Mouse (Mus musculus): Measurements from ENCODE around the gene Nlrp4e. TPM values are rescaled to one million over a fixed set of nuclear protein-coding genes. Genes with fewer than 3 reads are reported as not detected.
"Not testable (repeated sequence)": the region's sequence is repeated elsewhere in the genome, so short reads cannot be mapped to it uniquely, and the experiment has no call there.

Nlrp4e gene
- polyA plus RNA-seq (2015; fragmentation: Nextera tagmentation; extraction: Ambion mirVana) = not detected in 2 replicates

DNA sequence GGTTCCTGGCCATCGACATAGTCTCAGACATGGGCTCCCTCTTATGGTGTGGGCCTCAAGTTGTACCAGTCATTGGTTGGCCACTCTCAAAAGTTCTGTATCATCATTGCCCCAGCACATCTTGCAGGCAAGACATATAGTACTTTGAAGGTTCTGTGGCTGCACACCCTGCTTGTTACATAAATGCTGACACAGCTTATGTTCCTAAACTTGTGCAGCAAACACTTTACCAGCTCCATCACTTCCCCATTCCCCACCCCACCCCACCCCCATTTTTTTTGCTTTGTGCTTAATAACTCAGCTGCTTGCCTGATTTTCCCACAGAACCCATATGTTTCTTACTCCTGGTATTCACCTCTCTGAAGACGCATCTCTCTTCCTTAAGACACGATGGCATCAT is at the start of gene Nlrp4e:
TSS of gene Nlrp4e (plus strand) at position 301 of the 400 bp plus-strand sequence.
- not testable (repeated sequence) for H3K4me3 ChIP-seq (ENCODE audit: low read depth, low read length); H3K27ac ChIP-seq (ENCODE audit: low read length); H3K9me3 ChIP-seq (replicated peaks; ENCODE audit: control insufficient read depth, low read length, poor library complexity, severe bottlenecking); H3K36me3 ChIP-seq (ENCODE audit: control insufficient read depth, insufficient read depth, low read length); H3K27me3 ChIP-seq (ENCODE audit: control insufficient read depth, insufficient read depth, low read depth, low read length); H3K4me2 ChIP-seq (ENCODE audit: low read length); ATAC-seq; H3K9ac ChIP-seq (ENCODE audit: low read depth, low read length); H3K4me1 ChIP-seq (ENCODE audit: control insufficient read depth, insufficient read depth, low read length)
- WGBS = 88% methylated on average over 3 of the region's 3 CpGs

DNA sequence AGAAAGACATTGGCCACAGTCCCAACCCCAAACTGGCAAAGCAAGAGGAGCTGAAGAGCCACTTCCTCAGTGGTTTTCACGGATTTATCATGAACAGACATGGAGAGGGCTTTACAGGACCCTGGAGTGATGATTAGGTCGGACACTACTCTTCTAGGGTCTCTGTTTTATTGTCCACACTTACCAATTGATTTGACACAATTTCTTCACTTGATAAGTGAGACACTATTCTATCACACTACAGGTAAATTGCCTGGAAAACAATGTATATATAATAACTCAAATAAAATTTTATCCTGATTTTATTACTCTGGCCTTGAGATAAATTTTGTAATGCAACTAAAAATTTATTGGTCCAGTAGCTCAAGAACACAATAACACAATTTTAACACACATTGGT is 49.4 kb upstream of the Nlrp4e start, which contains the start of gene Vmn1r166:
TSS of gene Vmn1r166 (minus strand) at position 101 of the 400 bp plus-strand sequence.
- not testable (repeated sequence) for H3K4me2 ChIP-seq (ENCODE audit: low read length); H3K9me3 ChIP-seq (replicated peaks; ENCODE audit: control insufficient read depth, low read length, poor library complexity, severe bottlenecking); H3K36me3 ChIP-seq (ENCODE audit: control insufficient read depth, insufficient read depth, low read length); ATAC-seq; H3K9ac ChIP-seq (ENCODE audit: low read depth, low read length); H3K27ac ChIP-seq (ENCODE audit: low read length); H3K4me1 ChIP-seq (ENCODE audit: control insufficient read depth, insufficient read depth, low read length); H3K27me3 ChIP-seq (ENCODE audit: control insufficient read depth, insufficient read depth, low read depth, low read length); H3K4me3 ChIP-seq (ENCODE audit: low read depth, low read length)
- whole genome bisulfite sequencing = no CpG with 5 or more reads among the region's 2 CpGs

DNA sequence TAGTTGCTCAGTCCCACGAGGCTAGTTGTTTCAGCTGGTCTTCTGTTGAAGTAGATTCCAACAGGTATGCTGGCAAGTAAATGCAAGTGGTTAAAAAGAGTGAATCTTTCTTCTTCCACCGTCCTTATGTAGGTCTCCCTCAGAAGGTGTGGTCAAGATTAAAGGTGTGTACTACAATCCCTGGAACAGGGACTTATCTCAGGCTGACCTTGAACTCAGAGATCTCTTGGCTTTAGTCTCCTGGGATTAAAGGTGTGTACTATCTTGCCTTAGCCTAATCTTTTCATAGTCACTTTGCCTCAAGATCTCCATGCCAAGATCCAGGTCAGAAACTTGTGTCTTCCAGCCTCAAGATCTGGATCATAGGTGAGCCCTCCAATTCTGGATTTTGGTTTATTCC is 22.2 kb upstream of the Nlrp4e start, which contains the start of gene Gm6902:
TSS of gene Gm6902 (minus strand) at position 101 of the 400 bp plus-strand sequence.
- H3K4me1 ChIP-seq (ENCODE audit: control insufficient read depth, insufficient read depth, low read length); ATAC-seq; H3K4me2 ChIP-seq (ENCODE audit: low read length); H3K36me3 ChIP-seq (ENCODE audit: control insufficient read depth, insufficient read depth, low read length); H3K4me3 ChIP-seq (ENCODE audit: low read depth, low read length); H3K9ac ChIP-seq (ENCODE audit: low read depth, low read length); H3K27ac ChIP-seq (ENCODE audit: low read length); H3K9me3 ChIP-seq (replicated peaks; ENCODE audit: control insufficient read depth, low read length, poor library complexity, severe bottlenecking); H3K27me3 ChIP-seq (ENCODE audit: control insufficient read depth, insufficient read depth, low read depth, low read length): not testable (repeated sequence)
- WGBS = no CpG with 5 or more reads among the region's 2 CpGs

DNA sequence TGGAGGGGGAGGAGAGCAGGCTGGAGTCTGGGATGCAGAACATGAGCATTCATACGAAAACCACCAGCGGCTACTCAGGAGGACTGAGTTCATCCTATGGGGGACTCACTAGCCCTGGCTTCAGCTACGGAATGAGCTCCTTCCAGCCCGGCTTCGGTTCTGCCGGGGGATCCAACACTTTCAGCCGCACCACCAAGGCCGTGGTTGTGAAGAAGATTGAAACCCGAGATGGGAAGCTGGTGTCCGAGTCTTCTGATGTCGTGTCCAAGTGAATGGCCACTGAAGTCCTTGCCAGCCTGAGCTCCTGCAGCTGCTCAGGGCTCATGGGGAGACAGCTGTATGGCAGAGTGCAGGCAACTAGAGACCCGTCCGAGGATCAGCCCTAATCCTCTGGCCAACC is 57.3 kb downstream of the Nlrp4e start:
- H3K9me3 ChIP-seq (replicated peaks; ENCODE audit: control insufficient read depth, low read length, poor library complexity, severe bottlenecking) = peaks cover 18% of the 10 kb centered on the region
- 88% methylated on average over 10 of the region's 13 CpGs for WGBS

DNA sequence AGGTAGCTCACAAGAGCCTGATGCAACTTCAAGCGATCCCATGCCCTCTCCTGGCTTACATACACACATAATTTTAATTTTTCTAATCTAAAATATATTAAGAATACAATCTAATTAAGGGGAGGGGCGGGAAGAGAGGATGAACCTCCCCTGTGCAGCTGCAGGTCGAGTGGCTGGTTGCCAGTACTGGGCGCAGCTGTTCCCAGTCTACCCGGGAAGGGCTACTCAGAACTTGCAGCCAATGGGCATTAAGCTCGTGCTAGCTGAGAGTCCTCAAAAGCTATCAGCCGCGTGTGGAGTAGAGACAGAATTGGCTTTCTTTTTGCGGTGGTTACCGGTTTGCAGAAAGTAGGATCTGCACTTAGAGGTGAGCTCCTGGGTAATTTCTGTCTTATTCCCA is 84.6 kb downstream of the Nlrp4e start, which contains the start of gene Nlrp5:
TSS of gene Nlrp5 (plus strand) at position 301 of the 400 bp plus-strand sequence.
- Histone ChIP-seq H3K27ac (ENCODE audit: low read length) (no peak within 1 kb of the TSS), H3K4me1 (ENCODE audit: control insufficient read depth, insufficient read depth, low read length) (no peaks in the 10 kb centered on the region), H3K27me3 (ENCODE audit: control insufficient read depth, insufficient read depth, low read depth, low read length) (no peaks in the 10 kb centered on the region), H3K9me3 (replicated peaks; ENCODE audit: control insufficient read depth, low read length, poor library complexity, severe bottlenecking) (peaks cover 41% of the 10 kb centered on the region), H3K36me3 (ENCODE audit: control insufficient read depth, insufficient read depth, low read length) (no peaks in the 10 kb centered on the region), H3K4me2 (ENCODE audit: low read length) (no peak within 1 kb of the TSS), H3K9ac (ENCODE audit: low read depth, low read length) (no peak within 1 kb of the TSS), H3K4me3 (ENCODE audit: low read depth, low read length) (no peak within 1 kb of the TSS)
- 76% methylated on average over 10 of the region's 10 CpGs for WGBS
- no peak for ATAC-seq

More for the DNA sequence above, 57.3 kb downstream of the Nlrp4e start:
- not testable (repeated sequence) for ATAC-seq; H3K27me3 ChIP-seq (ENCODE audit: control insufficient read depth, insufficient read depth, low read depth, low read length); H3K27ac ChIP-seq (ENCODE audit: low read length); H3K4me3 ChIP-seq (ENCODE audit: low read depth, low read length); H3K4me2 ChIP-seq (ENCODE audit: low read length); H3K9ac ChIP-seq (ENCODE audit: low read depth, low read length); H3K4me1 ChIP-seq (ENCODE audit: control insufficient read depth, insufficient read depth, low read length); H3K36me3 ChIP-seq (ENCODE audit: control insufficient read depth, insufficient read depth, low read length)

Small RNA genes lying within 50 kb of the gene (microRNA-seq; reads per million reads assigned to microRNA genes)
- not detected for gene Gm25196

Other genes starting within 250 kb of the Nlrp4e start
- gene Vmn1r163, start 245.7 kb upstream of the Nlrp4e start, polyA plus RNA-seq (2015; fragmentation: Nextera tagmentation; extraction: Ambion mirVana) = not detected in 2 replicates
- gene Gm8720, start 233.7 kb upstream of the Nlrp4e start, polyA plus RNA-seq (2015; fragmentation: Nextera tagmentation; extraction: Ambion mirVana) = not detected in 2 replicates
- gene Gm10662, start 156.7 kb upstream of the Nlrp4e start, polyA plus RNA-seq (2015; fragmentation: Nextera tagmentation; extraction: Ambion mirVana) = not detected in 2 replicates
- gene Vmn1r165, start 83.9 kb upstream of the Nlrp4e start, polyA plus RNA-seq (2015; fragmentation: Nextera tagmentation; extraction: Ambion mirVana) = not detected in 2 replicates
- not detected in 2 replicates for gene Vmn1r166, start 49.5 kb upstream of the Nlrp4e start, polyA plus RNA-seq (2015; fragmentation: Nextera tagmentation; extraction: Ambion mirVana)
- not detected in 2 replicates for gene Gm6902, start 22.3 kb upstream of the Nlrp4e start, polyA plus RNA-seq (2015; fragmentation: Nextera tagmentation; extraction: Ambion mirVana)
- not detected in 2 replicates for gene Nlrp5, start 84.7 kb downstream of the Nlrp4e start, polyA plus RNA-seq (2015; fragmentation: Nextera tagmentation; extraction: Ambion mirVana)
- gene Vmn1r167, start 206.0 kb downstream of the Nlrp4e start, polyA plus RNA-seq (2015; fragmentation: Nextera tagmentation; extraction: Ambion mirVana) = not detected in 2 replicates
- gene Vmn1r168, start 238.5 kb downstream of the Nlrp4e start, polyA plus RNA-seq (2015; fragmentation: Nextera tagmentation; extraction: Ambion mirVana) = not detected in 2 replicates

Measured in midbrain, embryonic 16.5 days (tissue).